Mouse (Mus musculus): Measurements from ENCODE around the gene Pdk3. TPM values are rescaled to one million over a fixed set of nuclear protein-coding genes. Genes with fewer than 3 reads are reported as not detected.
A peak's percentile ranks its signal among the peaks of the same experiment; 100 is the strongest.

Gene Pdk3
- polyA plus RNA-seq, 1 experiment from 2014 or later, result 50.5 TPM

DNA sequence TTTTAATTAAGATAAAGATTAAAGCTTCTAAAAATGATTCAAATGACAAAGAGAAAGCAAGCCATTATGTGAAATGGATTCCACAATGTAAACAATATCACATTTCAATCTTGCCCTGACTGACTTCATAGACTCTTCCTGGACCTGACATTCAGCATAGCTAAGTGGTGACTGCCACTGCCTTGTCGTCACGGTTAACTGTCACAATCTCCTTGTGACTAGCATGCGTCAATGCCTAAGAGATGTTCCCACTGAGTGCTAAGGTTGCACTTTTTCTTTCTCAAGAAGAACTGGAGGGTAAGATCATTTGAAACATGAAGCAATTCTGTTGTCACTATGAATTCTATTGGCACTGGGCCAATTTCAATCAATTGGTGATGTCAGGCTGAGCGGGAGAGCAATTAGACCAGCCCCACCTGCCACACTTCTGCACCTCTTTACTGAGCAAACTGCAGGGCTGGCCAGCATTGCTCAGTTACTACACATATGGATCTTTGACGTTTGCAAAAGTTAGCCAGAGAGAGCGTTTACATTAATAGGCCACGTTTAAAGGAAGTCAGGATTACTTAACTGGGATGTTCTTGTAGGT lies 75.0 kb downstream of the Pdk3 start:
- Histone ChIP-seq H3K4me3 (no peak overlapping the region), H3K27me3 (0 out of 2 replicates have a peak, but pooled peaks cover 6% of the 10 kb centered on the region), H3K36me3 (no peaks in the 10 kb centered on the region), H3K27ac (no peak overlapping the region), H3K4me1 (no peaks in the 10 kb centered on the region), H3K4me2 (replicated peaks) (no peak overlapping the region), H3K9me3 (replicated peaks) (no peaks in the 10 kb centered on the region), H3K9ac (no peak overlapping the region)
- 66% methylated on average over 7 of the region's 7 CpGs for WGBS
- peak; percentile 72 for ATAC-seq (ENCODE audit: low FRiP score)

DNA sequence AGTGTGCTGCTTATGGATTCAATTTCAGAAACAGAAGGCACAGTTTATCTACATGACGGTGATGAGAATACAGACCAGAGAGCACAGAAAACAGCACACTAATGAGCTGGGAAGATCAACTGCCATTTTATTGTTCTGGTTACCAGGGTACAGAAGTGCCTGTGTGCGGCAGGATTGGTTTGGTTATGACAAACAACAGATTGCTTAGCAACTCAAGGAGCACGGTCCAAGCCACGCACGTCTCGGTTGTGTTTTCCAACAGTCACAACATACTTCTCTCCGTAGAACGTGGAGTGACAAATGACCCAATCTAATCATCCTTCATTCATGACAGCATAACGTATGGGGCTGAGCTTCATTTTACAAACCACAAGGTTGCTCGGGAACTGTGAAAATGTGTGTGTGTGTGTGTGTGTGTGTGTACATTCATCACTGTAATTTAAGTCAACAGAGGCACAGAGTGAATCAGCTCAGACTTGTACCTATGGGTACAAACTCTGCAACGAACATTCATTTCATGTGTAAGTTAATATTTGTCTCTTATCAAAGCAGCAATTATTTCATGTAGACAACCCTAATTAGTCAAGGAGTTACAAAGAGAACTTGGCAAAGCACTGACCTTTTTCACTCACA lies 76.7 kb downstream of the Pdk3 start:
- Histone ChIP-seq H3K4me2 (replicated peaks) (no peak overlapping the region), H3K4me3 (no peak overlapping the region), H3K27ac (no peak overlapping the region), H3K9ac (no peak overlapping the region), H3K9me3 (replicated peaks) (no peaks in the 10 kb centered on the region), H3K27me3 (0 out of 2 replicates have a peak, but pooled peaks cover 6% of the 10 kb centered on the region), H3K4me1 (no peaks in the 10 kb centered on the region), H3K36me3 (no peaks in the 10 kb centered on the region)
- 65% methylated on average over 11 of the region's 11 CpGs for WGBS
- ATAC-seq (ENCODE audit: low FRiP score), result peak; percentile 54

GRCm38 (mm10) chrX:93750566-93750965 lies 81.4 kb downstream of the Pdk3 start:
- H3K27ac ChIP-seq, result no peak overlapping the region
- no peak overlapping the region for H3K4me3 ChIP-seq
- no peak overlapping the region for H3K9ac ChIP-seq
- no peaks in the 10 kb centered on the region for H3K4me1 ChIP-seq
- ATAC-seq (ENCODE audit: low FRiP score), result no peak
- no peaks in the 10 kb centered on the region for H3K27me3 ChIP-seq
- H3K4me2 ChIP-seq (replicated peaks), result no peak overlapping the region
- H3K36me3 ChIP-seq, result no peaks in the 10 kb centered on the region
- WGBS, result 89% methylated on average over 6 of the region's 6 CpGs
- H3K9me3 ChIP-seq (replicated peaks), result no peaks in the 10 kb centered on the region

- no peaks in the 10 kb centered on the region for H3K27me3 ChIP-seq
- no peaks in the 10 kb centered on the region for H3K4me1 ChIP-seq
- no peak overlapping the region for H3K27ac ChIP-seq
- H3K4me3 ChIP-seq, result no peak overlapping the region
- ATAC-seq (ENCODE audit: low FRiP score), result no peak
- WGBS, result 89% methylated on average over 1 of the region's 1 CpGs
- H3K9ac ChIP-seq, result no peak overlapping the region
- H3K36me3 ChIP-seq, result no peaks in the 10 kb centered on the region
- H3K9me3 ChIP-seq (replicated peaks), result no peaks in the 10 kb centered on the region
- H3K4me2 ChIP-seq (replicated peaks), result no peak overlapping the region
These were observed 82.8 kb downstream of the Pdk3 start for GRCm38 (mm10) chrX:93749165-93749564.

DNA sequence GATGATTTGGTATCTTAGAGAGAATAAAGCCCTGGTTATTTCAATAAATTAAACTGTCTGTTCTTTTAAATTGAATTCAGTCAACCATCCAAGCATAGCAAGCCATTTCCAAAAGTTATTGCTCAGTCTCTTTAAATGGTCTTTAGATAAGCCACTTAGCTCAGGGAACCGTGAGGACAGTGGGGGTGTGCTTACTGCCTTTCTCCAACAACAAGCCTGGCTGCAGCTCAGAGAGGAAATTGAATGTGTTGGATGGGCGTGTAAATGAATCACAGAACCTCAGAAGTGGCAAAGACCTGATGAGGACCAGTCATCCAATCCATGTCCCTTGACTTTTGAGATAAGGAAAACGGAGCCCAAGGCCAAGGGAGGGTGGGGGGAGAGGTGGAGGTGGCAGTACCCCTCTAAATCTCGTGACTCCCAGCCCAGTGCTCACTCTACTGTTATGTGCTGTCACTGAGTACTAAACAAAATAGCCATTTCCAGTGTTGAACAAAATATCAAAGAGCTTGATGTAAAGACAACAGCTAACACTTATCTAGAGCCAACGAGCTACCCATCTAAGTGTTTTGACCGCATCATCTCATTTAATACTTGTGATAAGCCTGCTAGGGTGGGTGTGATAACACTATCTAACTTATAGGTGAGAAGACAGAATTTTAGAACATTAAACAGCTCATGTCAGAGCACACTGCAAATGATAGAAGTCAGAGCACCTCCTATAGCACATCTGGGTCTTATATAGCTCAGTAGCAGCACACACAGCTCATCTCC lies 98.8 kb downstream of the Pdk3 start:
- no peak; the same call in 1 of the 2 replicates for ATAC-seq (ENCODE audit: low FRiP score)
- no peaks in the 10 kb centered on the region for H3K9me3 ChIP-seq (replicated peaks)
- H3K27me3 ChIP-seq, result no peaks in the 10 kb centered on the region
- no peak overlapping the region for H3K27ac ChIP-seq
- no peak overlapping the region for H3K4me3 ChIP-seq
- H3K9ac ChIP-seq, result no peak overlapping the region
- no peaks in the 10 kb centered on the region for H3K4me1 ChIP-seq
- no peak overlapping the region for H3K4me2 ChIP-seq (replicated peaks)
- no peaks in the 10 kb centered on the region; the same call in 1 of the 2 replicates for H3K36me3 ChIP-seq
- 74% methylated on average over 6 of the region's 6 CpGs for WGBS

- Histone ChIP-seq H3K9me3 (replicated peaks) (no peaks in the 10 kb centered on the region), H3K27me3 (no peaks in the 10 kb centered on the region), H3K36me3 (no peaks in the 10 kb centered on the region; the same call in 1 of the 2 replicates), H3K27ac (no peak overlapping the region), H3K9ac (no peak overlapping the region), H3K4me3 (no peak overlapping the region), H3K4me1 (no peaks in the 10 kb centered on the region), H3K4me2 (replicated peaks) (no peak overlapping the region)
- no peak for ATAC-seq (ENCODE audit: low FRiP score)
These were observed 99.6 kb downstream of the Pdk3 start for GRCm38 (mm10) chrX:93732407-93732806.

GRCm38 (mm10) chrX:93730854-93731253 lies 101.1 kb downstream of the Pdk3 start:
- no peak overlapping the region for H3K9ac ChIP-seq
- H3K4me2 ChIP-seq (replicated peaks), result no peak overlapping the region
- ATAC-seq (ENCODE audit: low FRiP score), result no peak
- no peaks in the 10 kb centered on the region; the same call in 1 of the 2 replicates for H3K36me3 ChIP-seq
- H3K9me3 ChIP-seq (replicated peaks), result no peaks in the 10 kb centered on the region
- H3K27ac ChIP-seq, result no peak overlapping the region
- H3K4me3 ChIP-seq, result no peak overlapping the region
- 80% methylated on average over 8 of the region's 8 CpGs for WGBS
- H3K4me1 ChIP-seq, result no peaks in the 10 kb centered on the region
- no peaks in the 10 kb centered on the region for H3K27me3 ChIP-seq

DNA sequence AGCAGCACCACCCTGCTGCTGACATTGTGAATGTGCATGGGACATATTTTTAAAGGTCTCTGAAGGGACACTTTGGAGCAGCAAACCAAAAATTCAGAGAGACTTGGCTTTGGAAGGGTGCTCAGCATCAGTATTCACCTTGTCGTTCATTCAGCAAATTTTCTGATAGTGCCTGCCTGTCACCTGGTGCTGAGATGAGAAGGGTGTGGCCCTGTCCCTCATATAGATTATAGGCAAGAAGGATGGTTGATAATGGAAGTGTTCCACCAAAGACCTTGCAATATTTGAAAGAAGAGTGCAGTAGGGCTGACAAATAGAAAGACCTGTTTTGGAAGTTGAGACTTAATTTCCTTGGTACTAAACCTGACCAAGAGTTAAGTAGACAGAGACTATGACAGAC lies 102.5 kb downstream of the Pdk3 start:
- Histone ChIP-seq H3K9me3 (replicated peaks) (no peaks in the 10 kb centered on the region), H3K27me3 (no peaks in the 10 kb centered on the region), H3K36me3 (no peaks in the 10 kb centered on the region), H3K4me2 (replicated peaks) (no peak overlapping the region), H3K9ac (no peak overlapping the region), H3K4me1 (no peaks in the 10 kb centered on the region), H3K4me3 (no peak overlapping the region), H3K27ac (no peak overlapping the region)
- ATAC-seq (ENCODE audit: low FRiP score), result no peak
- 95% methylated on average over 1 of the region's 1 CpGs for WGBS

Other genes with a start within 250 kb of the Pdk3 start
- 13.3 and 13.6 TPM in 2 replicates for gene Pola1, start 200.0 kb downstream of the Pdk3 start, polyA plus RNA-seq (2016; fragmentation: Nextera tagmentation; extraction: Ambion mirVana)
- 20.9 and 22.3 TPM in 2 replicates for gene Pcyt1b, start 177.3 kb downstream of the Pdk3 start, polyA plus RNA-seq (2016; fragmentation: Nextera tagmentation; extraction: Ambion mirVana)
- not detected in 2 replicates for gene AU015836, start 136.5 kb upstream of the Pdk3 start, polyA plus RNA-seq (2016; fragmentation: Nextera tagmentation; extraction: Ambion mirVana)